Mouse (Mus musculus) stomach, postnatal 0 days (tissue): ENCODE data around the gene Vil1. TPM values are rescaled to one million over a fixed set of nuclear protein-coding genes. Genes with fewer than 3 reads are reported as not detected.

Source experiments
- ATAC-seq: fragments of 200-750 bp; cut with Nextera tagmentation; 2 replicates; pipeline ENCODE4 v1.8.0; 2017; ENCODE audit not compliant: low FRiP score, low TSS enrichment
- DNase-seq: peaks from one replicate; pipeline ENCODE4 v3.0.0-alpha.2; 2016; ENCODE audit warnings: low spot score
- H3K27ac ChIP-seq: fragments of 300-500 bp; sonication (generic); replicated peaks from 2 replicates; pipeline ENCODE4 v1.5.1; 2014; ENCODE audit warnings: mild to moderate bottlenecking, control low read depth
- H3K27me3 ChIP-seq: fragments of 300-500 bp; sonication (generic); 2 replicates; pipeline ENCODE4 v1.6.1; 2014; ENCODE audit warnings: low read length; ENCODE audit not compliant: control insufficient read depth, insufficient read depth
- H3K36me3 ChIP-seq: fragments of 300-500 bp; sonication (generic); 2 replicates; pipeline ENCODE4 v1.6.1; 2014; ENCODE audit warnings: low read length, mixed read lengths; ENCODE audit not compliant: control insufficient read depth, insufficient read depth
- H3K4me1 ChIP-seq: fragments of 300-500 bp; sonication (generic); replicated peaks from 2 replicates; pipeline ENCODE4 v1.6.1; 2014; ENCODE audit warnings: antibody characterized with exemption; ENCODE audit not compliant: control insufficient read depth, insufficient read depth
- H3K4me2 ChIP-seq: fragments of 300-500 bp; sonication (generic); replicated peaks from 2 replicates; pipeline ENCODE4 v1.6.1; 2014; ENCODE audit warnings: low read depth, mild to moderate bottlenecking, control low read depth, moderate library complexity
- H3K4me3 ChIP-seq: fragments of 300-500 bp; sonication (generic); 2 replicates; pipeline ENCODE4 v1.5.1; 2014; ENCODE audit warnings: low read depth, low read length, control low read depth
- H3K9ac ChIP-seq: fragments of 300-500 bp; sonication (generic); 2 replicates; pipeline ENCODE4 v1.6.1; 2014; ENCODE audit warnings: mild to moderate bottlenecking, low read length, control low read depth, mixed read lengths
- H3K9me3 ChIP-seq: fragments of 300-500 bp; sonication (generic); 2 replicates; pipeline ENCODE4 v1.6.1; 2016; ENCODE audit warnings: low read length; ENCODE audit not compliant: control insufficient read depth
- CTCF ChIP-seq: IDR thresholded peaks from 2 replicates; pipeline ENCODE4 v1.5.1; 2016; ENCODE audit warnings: antibody characterized with exemption, low read depth, mild to moderate bottlenecking, moderate library complexity
- EP300 ChIP-seq: optimal IDR thresholded peaks from 2 replicates; pipeline ENCODE3; 2016; ENCODE audit warnings: antibody characterized with exemption
- WGBS: fragments of 180-500 bp; shearing (Covaris S2); extraction: QIAGEN DNeasy Blood & Tissue Kit; methylation state at CpG from one replicate; pipeline ENCODE4 v1.1.7; 2014; 5-methylcytosine and 5-hydroxymethylcytosine counted together
- polyA plus RNA-seq: library from polyadenylated mRNA; unstranded; fragments of >200 nt; fragmentation: Nextera tagmentation; extraction: Ambion mirVana; gene quantifications from 2 replicates; pipeline ENCODE4 v1.2.1, GENCODE M21; 2015

The Vil1 gene
- polyA plus RNA-seq, 1 experiment from 2014 or later, result 12.8 TPM

DNA sequence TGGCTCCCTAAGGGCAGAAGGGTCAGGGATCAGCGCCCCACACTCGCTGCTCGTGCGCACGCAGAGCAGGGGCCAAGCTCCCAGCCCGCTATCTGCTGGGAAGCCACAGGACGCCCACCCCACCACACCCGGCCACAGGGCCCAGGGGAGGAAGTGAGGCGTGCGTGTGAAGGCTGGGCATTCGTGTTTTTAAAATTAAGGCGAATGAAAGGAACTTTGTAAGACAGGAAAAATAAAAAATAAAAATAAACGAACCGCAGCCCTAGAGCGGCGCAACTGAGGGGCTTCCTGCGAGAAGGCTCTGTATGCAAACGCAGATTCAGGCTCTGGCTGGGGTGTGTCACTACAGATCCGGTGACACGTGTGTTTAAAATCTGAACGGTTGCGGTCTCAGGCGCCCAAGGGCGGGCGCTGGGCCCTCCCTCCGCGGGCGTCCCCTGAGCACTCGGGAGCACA, 19.3 kb upstream of the Vil1 start:
- peaks cover 3% of the 10 kb centered on the region for H3K4me1 ChIP-seq
- peak overlapping the region; percentile 54 for H3K9ac ChIP-seq
- H3K27me3 ChIP-seq, result no peaks in the 10 kb centered on the region
- WGBS, result 7% methylated on average over 29 of the region's 29 CpGs
- DNase-seq (no peak), ATAC-seq (no peak)
- peak overlapping the region; percentile 91; the same call in 1 of the 2 replicates for H3K4me3 ChIP-seq
- peak overlapping the region; percentile 100 for H3K27ac ChIP-seq
- no peak for TF ChIP-seq CTCF
- no peak for TF ChIP-seq EP300
- no peaks in the 10 kb centered on the region for H3K9me3 ChIP-seq
- peak overlapping the region; percentile 96 for H3K4me2 ChIP-seq
- peaks cover 9% of the 10 kb centered on the region for H3K36me3 ChIP-seq

DNA sequence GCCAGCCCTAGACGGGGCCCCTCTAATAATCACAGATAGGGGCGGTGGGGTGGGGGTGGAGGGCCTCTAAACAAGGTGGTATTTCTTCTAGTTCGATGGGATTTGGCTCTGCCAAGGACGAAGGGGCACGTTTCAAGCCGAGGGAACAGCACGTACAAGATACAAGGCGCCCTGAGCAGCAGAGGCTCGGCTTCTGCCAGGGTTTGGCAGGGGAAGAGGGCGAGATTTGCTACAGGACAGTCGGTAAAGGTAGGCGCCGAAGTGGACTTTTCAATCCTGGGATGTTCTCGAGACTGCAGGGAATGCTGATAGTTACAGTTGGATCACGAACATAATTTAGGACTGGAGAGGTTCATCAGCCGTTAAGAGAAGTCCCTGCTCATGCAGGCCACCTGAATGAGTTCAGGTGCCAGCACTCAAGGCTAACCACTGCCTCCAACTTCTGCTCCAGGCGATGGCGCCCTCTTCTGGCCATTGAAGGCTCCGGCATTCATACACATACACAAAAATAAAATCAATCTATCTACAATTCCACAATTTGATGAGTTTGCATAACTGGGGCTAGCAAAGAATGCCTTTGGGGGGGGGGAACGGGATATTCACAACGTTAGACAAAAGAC, 18.8 kb upstream of the Vil1 start:
- H3K4me2 ChIP-seq, result peak overlapping the region; percentile 96
- H3K4me3 ChIP-seq, result peak overlapping the region; percentile 91
- no peak for ATAC-seq
- TF ChIP-seq CTCF, result peak; percentile 87
- TF ChIP-seq EP300, result no peak
- peak overlapping the region; percentile 54 for H3K9ac ChIP-seq
- WGBS, result 3% methylated on average over 21 of the region's 21 CpGs
- peak; percentile 81 for DNase-seq
- no peaks in the 10 kb centered on the region for H3K9me3 ChIP-seq
- H3K36me3 ChIP-seq, result peaks cover 11% of the 10 kb centered on the region
- H3K4me1 ChIP-seq, result peaks cover 3% of the 10 kb centered on the region
- peak overlapping the region; percentile 100 for H3K27ac ChIP-seq
- no peaks in the 10 kb centered on the region for H3K27me3 ChIP-seq

DNA sequence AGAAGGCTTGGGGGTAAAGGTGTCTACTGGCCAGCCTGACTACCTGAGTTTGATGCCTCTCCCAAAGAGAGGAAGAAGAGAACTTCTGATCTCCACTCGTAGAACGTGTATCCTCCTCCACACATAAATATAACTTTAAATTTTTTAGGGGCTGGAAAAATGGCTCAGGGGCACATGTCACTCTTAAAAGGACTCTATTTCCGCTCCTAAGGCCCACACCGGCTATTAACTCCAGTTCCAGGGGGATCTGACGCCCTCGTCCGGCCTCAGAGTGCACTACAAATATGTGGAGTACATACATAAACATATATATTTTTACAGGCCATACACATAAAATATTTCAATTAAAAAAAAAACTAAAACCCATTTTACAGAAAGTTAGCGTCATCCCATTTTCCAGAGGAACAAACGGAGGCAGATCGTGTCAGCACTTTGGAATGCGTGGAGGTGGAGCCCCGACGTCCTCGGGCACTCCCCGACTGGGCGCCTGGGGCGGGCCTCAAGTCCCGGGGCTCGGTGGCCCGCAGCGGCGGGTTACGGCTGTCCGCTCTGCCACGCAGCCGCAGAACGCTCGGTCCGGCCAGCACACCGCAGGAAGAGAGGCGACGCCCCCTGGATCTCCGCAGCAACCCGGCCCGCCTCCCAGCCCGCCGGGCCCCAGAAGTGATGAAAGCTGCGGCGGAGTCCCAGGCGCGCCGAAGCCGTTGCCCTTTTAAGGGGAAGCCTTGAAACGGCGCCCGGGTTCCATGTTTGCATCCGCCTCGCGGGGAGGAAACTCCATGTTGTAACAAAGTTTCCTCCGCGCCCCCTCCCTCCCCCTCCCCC, 18.0 kb upstream of the Vil1 start, which contains the start of gene Ctdsp1:
Gene Ctdsp1, plus strand, starts transcription at position 586 of the 825 bp plus-strand sequence.
- no peaks in the 10 kb centered on the region for H3K9me3 ChIP-seq
- H3K4me2 ChIP-seq, result peak within 1 kb of the TSS; percentile 96
- H3K4me3 ChIP-seq, result peak within 1 kb of the TSS; percentile 91
- TF ChIP-seq CTCF (peak; percentile 42; the same call in 1 of the 2 replicates), EP300 (peak; percentile 91)
- H3K4me1 ChIP-seq, result peaks cover 3% of the 10 kb centered on the region
- H3K36me3 ChIP-seq, result peaks cover 11% of the 10 kb centered on the region
- H3K9ac ChIP-seq, result peak within 1 kb of the TSS; percentile 100
- peak within 1 kb of the TSS; percentile 100 for H3K27ac ChIP-seq
- ATAC-seq (peak; percentile 85), DNase-seq (peak; percentile 99)
- WGBS, result 3% methylated on average over 48 of the region's 51 CpGs
- no peaks in the 10 kb centered on the region for H3K27me3 ChIP-seq

DNA sequence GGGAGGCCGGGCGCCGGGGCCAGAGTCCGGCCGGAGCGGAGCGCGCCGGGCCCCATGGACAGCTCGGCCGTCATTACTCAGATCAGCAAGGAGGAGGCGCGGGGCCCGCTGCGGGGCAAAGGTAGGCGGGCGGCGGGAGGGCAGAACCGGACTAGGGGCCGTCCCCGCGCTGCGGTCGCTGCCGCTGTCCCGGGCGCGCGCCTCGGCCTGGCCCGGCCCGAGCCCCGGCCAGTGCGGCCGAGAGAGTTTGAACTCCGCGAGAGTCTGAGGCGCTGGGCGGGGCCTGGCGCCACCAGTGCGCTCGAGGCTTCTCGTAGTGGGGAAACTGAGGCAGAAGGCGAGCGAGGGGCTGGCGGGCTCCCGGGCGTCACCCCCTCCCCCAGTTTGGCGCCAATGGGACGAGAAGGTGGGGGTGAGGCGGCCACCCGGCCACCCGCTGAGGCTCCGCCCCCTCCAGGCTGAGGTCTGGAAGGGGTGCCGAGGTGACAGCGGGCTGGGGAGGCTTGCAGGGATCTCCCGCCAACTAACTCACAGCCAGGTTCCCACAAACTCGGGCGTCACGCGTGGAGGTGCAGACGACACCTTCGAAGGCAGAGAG, 17.2 kb upstream of the Vil1 start:
- Histone ChIP-seq H3K4me2 (peak overlapping the region; percentile 96), H3K27ac (peak overlapping the region; percentile 100), H3K36me3 (peaks cover 11% of the 10 kb centered on the region), H3K4me1 (peaks cover 3% of the 10 kb centered on the region), H3K27me3 (no peaks in the 10 kb centered on the region), H3K4me3 (peak overlapping the region; percentile 91), H3K9ac (peak overlapping the region; percentile 100), H3K9me3 (no peaks in the 10 kb centered on the region)
- ATAC-seq (peak; percentile 53), DNase-seq (peak; percentile 78)
- TF ChIP-seq EP300, result no peak
- no peak for TF ChIP-seq CTCF
- WGBS, result 0% methylated on average over 39 of the region's 63 CpGs

DNA sequence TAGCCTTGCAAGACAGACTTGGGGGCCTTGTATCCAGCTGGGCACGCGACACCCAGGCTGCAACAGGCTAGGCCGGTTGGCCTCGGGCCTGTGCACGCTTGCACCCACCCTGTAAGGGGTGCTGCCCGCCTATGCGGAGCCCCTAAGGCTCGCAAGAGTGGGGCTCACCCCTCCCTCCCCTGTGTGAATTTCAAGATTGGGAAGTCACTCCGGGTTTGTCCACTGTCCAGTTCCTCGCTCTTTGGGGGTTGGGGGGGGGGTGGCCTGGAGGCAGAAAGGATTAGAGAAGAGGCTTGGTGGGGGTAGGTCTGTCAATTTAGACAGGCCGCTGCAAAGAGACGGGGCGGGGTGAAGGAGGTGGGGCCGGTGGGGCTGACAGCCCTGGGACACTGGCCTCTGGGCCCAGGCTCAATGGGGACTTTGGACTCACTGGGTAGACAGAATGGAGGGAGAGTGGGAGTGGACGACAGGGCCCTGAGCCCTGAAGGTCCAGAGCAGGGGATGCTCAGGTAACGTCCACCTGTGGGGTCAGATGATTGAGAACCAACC, 16.7 kb upstream of the Vil1 start:
- H3K4me3 ChIP-seq, result peak overlapping the region; percentile 91
- no peaks in the 10 kb centered on the region for H3K27me3 ChIP-seq
- peaks cover 11% of the 10 kb centered on the region for H3K36me3 ChIP-seq
- no peaks in the 10 kb centered on the region for H3K9me3 ChIP-seq
- WGBS, result 1% methylated on average over 16 of the region's 16 CpGs
- no peak for TF ChIP-seq EP300
- peaks cover 3% of the 10 kb centered on the region for H3K4me1 ChIP-seq
- peak overlapping the region; percentile 100 for H3K9ac ChIP-seq
- ATAC-seq, result 0 out of 2 replicates have a peak, but pooled peaks have one; percentile 1
- H3K27ac ChIP-seq, result peak overlapping the region; percentile 100
- peak; percentile 78 for DNase-seq
- H3K4me2 ChIP-seq, result peak overlapping the region; percentile 96
